Mouse (Mus musculus): Measurements from ENCODE around the gene Sbf2. TPM values are rescaled to one million over a fixed set of nuclear protein-coding genes. Genes with fewer than 3 reads are reported as not detected.
"Not testable (repeated sequence)": the region's sequence is repeated elsewhere in the genome, so short reads cannot be mapped to it uniquely, and the experiment has no call there.

The Sbf2 gene
- polyA plus RNA-seq, 1 experiment from 2014 or later: 30.8 TPM

DNA sequence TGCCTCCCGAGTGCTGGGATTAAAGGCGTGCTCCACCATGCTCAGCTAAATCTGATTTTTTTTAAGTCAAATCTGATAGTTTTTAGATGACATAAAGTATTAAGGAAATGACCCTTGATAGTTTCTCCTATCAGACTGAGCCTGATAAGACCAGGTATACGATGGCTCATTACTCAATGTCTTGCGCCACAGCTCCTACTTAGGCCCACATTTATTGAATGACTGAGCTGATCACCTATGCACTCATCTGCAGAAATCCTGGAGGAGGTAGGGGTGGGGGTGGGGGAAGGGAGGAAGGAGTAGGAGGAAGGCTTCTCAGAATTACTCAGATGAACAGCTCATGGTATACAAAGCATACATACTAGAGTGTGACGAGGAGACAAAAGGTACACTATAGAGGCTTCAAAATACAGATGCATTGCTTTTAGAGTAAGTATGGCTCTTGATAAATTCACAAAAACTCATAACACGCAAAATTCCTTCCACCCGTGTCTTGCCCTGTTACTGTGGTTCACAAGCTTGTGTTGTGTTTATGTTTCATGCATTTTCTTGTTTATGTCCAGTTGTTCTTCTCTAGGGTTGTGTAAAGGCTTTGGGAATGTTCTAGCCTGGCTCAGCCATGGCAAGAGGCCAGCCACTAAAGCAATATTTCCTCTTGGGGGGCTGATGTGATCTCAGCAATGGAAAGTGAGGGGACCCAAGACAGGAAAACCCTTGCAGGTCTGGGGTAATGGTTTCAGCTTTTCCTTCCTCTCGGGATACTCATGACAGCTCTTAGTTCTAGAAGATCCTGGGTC, 32.1 kb upstream of the Sbf2 start:
- peaks cover 24% of the 10 kb centered on the region for H3K4me1 ChIP-seq (replicated peaks)

DNA sequence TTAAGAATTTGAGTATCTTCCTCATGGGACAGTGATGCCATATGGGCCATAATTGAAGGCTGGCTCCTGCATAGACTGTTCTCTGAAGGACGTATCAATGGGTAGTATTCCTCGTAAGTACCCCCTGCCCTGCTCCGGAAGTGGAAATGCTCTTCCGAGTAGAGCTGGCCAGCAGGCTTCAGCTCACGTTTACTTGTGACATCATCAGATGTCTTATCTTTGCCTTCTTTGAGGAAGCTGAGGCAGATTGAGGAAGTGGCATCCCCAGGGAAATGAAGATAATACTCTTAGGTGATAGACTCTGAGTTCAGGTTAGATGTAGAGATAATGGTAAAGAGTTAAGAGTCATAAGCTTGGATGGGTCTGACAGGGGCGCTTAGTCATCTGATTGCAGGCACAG, 31.1 kb upstream of the Sbf2 start:
- Histone ChIP-seq H3K36me3 (no peaks in the 10 kb centered on the region), H3K9ac (no peak overlapping the region), H3K4me3 (no peak overlapping the region), H3K4me2 (no peak overlapping the region), H3K4me1 (replicated peaks) (peaks cover 27% of the 10 kb centered on the region), H3K9me3 (replicated peaks) (0 out of 2 replicates have a peak, but pooled peaks cover 8% of the 10 kb centered on the region), H3K27me3 (no peaks in the 10 kb centered on the region), H3K27ac (no peak overlapping the region)
- no peak for ATAC-seq (replicated peaks; ENCODE audit: insufficient number of reproducible peaks, insufficient read depth, low FRiP score, low read depth)
- WGBS: 68% methylated on average over 6 of the region's 6 CpGs

More for the DNA sequence above, 32.1 kb upstream of the Sbf2 start:
- H3K9me3 ChIP-seq (replicated peaks): 0 out of 2 replicates have a peak, but pooled peaks cover 8% of the 10 kb centered on the region
- 82% methylated on average over 8 of the region's 8 CpGs for WGBS
- H3K4me3 ChIP-seq: no peak overlapping the region
- H3K27me3 ChIP-seq: no peaks in the 10 kb centered on the region
- no peak overlapping the region for H3K4me2 ChIP-seq
- no peaks in the 10 kb centered on the region for H3K36me3 ChIP-seq
- no peak overlapping the region for H3K27ac ChIP-seq
- no peak overlapping the region for H3K9ac ChIP-seq
- no peak for ATAC-seq (replicated peaks; ENCODE audit: insufficient number of reproducible peaks, insufficient read depth, low FRiP score, low read depth)

DNA sequence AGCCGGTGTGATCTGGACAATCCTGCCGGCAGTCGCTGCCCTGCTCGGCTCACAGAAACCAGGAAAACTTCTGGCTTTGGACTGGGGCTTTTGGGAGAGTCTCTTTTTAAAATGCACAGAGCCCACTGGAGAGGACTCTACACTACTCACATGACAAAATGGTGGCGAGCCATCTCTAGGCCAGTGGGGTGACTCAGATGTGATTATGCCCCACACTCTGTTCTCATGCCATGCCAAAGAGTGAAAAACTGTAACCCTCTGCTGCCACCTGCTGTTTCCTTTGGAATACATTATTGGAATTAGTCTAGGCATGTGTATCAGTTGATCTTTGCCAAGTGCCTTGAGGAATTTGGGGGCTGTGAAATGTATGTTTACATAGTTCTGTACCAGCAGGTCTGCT, 30.6 kb upstream of the Sbf2 start:
- peaks cover 27% of the 10 kb centered on the region for H3K4me1 ChIP-seq (replicated peaks)

DNA sequence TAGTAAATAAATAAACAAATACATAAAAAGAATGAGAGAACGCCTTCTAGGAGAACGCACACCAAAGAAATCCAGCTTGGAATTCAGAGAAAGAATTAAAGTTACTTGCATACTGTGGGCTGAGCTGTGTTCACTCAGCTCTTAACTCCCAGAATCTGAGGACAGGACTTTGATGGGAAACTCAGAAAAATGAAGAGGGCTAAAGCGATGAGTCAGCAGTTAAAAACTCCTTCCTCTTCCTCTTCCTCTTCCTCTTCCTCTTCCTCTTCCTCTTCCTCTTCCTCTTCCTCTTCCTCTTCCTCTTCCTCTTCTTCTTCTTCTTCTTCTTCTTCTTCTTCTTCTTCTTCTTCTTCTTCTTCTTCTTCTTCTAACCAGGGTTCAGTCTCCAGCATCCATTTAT, 25.2 kb upstream of the Sbf2 start:
- 92% methylated on average over 3 of the region's 3 CpGs for WGBS
- H3K36me3 ChIP-seq; H3K9me3 ChIP-seq (replicated peaks); H3K9ac ChIP-seq; H3K4me3 ChIP-seq; H3K27ac ChIP-seq; ATAC-seq (replicated peaks; ENCODE audit: insufficient number of reproducible peaks, insufficient read depth, low FRiP score, low read depth); H3K4me2 ChIP-seq; H3K27me3 ChIP-seq: not testable (repeated sequence)
- peaks cover 23% of the 10 kb centered on the region for H3K4me1 ChIP-seq (replicated peaks)

More for the DNA sequence above, 30.6 kb upstream of the Sbf2 start:
- Histone ChIP-seq H3K9ac (no peak overlapping the region), H3K36me3 (no peaks in the 10 kb centered on the region), H3K9me3 (replicated peaks) (0 out of 2 replicates have a peak, but pooled peaks cover 8% of the 10 kb centered on the region), H3K4me3 (no peak overlapping the region), H3K27me3 (no peaks in the 10 kb centered on the region), H3K27ac (no peak overlapping the region), H3K4me2 (no peak overlapping the region)
- 69% methylated on average over 5 of the region's 5 CpGs for WGBS
- ATAC-seq (replicated peaks; ENCODE audit: insufficient number of reproducible peaks, insufficient read depth, low FRiP score, low read depth): no peak; the same call in 1 of the 2 replicates

DNA sequence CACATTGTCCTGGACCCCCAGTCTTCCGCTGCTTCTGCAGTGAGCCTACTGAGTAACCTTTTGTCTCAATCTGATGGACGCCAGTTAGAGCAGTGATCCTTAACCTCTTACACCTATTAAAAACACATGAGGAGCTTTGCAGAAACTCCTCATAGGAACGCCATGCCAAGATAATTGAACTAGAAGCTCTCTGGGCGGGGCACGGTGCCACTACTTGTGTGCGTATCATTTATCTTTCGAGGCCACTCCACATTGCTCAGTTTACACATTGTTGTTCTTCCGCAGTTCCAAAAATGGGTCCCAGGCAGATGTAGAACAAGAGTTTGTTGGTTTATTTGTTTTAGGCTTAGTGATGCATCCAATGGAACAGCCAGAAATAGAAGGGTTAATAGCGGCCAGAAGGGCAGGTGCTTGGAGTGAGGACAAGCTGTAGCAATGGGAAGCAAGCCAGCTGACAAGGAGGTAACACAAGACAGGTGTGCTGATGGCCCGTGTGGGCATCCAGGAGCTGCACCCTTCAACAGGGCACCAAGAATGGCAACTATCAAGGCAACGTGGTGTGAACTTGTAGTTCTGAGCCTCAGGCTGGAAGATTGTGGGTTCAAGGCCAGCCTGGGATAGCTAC, 24.7 kb upstream of the Sbf2 start:
- Histone ChIP-seq H3K4me1 (replicated peaks) (peaks cover 23% of the 10 kb centered on the region), H3K27ac (no peak overlapping the region), H3K27me3 (no peaks in the 10 kb centered on the region), H3K9ac (no peak overlapping the region), H3K36me3 (no peaks in the 10 kb centered on the region), H3K9me3 (replicated peaks) (no peaks in the 10 kb centered on the region), H3K4me2 (no peak overlapping the region), H3K4me3 (no peak overlapping the region)
- 77% methylated on average over 11 of the region's 11 CpGs for WGBS
- no peak for ATAC-seq (replicated peaks; ENCODE audit: insufficient number of reproducible peaks, insufficient read depth, low FRiP score, low read depth)

DNA sequence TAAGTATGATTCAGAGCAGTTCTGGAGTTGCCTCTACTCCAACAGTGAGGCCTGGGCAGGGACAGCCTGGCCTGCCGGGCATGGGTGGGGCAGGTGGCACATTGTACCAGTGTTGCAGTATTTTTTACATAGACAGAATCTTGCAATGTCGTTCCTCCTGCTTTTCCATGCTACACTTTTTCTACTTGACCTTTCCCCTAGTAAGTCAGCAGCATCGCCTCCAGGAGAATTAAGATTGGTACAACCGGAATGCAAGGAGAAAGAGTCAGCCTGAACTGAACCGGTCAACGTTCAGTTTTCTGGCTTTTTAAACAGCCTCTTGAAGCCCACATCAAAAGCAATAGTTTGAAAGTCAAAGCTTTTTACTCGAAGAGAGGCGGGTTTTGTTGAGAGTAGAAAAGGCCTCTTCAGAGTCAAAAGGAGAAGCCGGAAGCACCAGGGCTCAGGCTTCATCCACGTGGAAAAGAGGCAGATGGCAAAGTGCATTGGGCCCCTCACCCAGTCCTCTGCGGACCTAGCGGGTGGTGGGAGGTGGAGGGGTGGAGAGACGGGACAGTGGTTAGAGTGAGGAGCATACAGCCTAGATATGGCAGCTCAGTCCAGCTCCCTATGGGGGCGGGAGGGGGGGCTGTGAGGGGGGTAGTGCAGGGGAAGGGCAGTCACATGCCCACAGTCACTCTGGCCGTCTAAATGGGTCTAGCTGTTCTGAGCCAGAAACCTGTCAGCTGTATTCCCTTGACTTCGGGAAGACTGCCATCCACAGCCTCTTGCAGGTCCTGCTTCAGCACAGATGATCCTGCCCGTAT, 23.8 kb upstream of the Sbf2 start:
- H3K27ac ChIP-seq: no peak overlapping the region
- no peaks in the 10 kb centered on the region for H3K9me3 ChIP-seq (replicated peaks)
- peak overlapping the region; percentile 24; the same call in 1 of the 2 replicates for H3K4me2 ChIP-seq
- WGBS: 53% methylated on average over 17 of the region's 17 CpGs
- H3K27me3 ChIP-seq: no peaks in the 10 kb centered on the region
- H3K4me1 ChIP-seq (replicated peaks): peaks cover 19% of the 10 kb centered on the region
- no peak overlapping the region for H3K4me3 ChIP-seq
- peak; percentile 56; the same call in 1 of the 2 replicates for ATAC-seq (replicated peaks; ENCODE audit: insufficient number of reproducible peaks, insufficient read depth, low FRiP score, low read depth)
- H3K9ac ChIP-seq: no peak overlapping the region
- no peaks in the 10 kb centered on the region for H3K36me3 ChIP-seq

DNA sequence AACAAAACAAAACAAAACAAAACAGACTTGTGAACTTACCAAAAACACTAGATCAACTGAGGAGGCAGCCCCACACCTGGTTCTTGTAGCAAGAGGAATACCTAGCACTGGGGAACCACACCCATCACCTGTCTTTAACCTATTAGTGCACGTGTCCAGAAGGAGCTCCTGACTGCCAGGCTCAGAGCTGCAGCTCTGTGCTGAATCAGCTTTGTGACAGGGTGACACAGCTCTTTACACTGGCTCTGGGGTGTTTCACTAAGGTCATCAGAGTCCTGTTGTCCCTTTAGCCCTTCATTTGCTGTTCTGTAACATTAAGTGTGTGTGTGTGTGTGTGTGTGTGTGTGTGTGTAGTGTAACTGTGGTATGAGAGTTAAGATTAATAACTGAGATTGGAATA, 21.8 kb upstream of the Sbf2 start:
- H3K4me2 ChIP-seq: no peak overlapping the region
- H3K4me1 ChIP-seq (replicated peaks): peaks cover 21% of the 10 kb centered on the region
- no peak for ATAC-seq (replicated peaks; ENCODE audit: insufficient number of reproducible peaks, insufficient read depth, low FRiP score, low read depth)
- 0 out of 2 replicates have a peak, but pooled peaks cover 8% of the 10 kb centered on the region for H3K27me3 ChIP-seq
- H3K9ac ChIP-seq: no peak overlapping the region
- H3K9me3 ChIP-seq (replicated peaks): no peaks in the 10 kb centered on the region
- H3K36me3 ChIP-seq: no peaks in the 10 kb centered on the region
- no peak overlapping the region for H3K27ac ChIP-seq
- no peak overlapping the region for H3K4me3 ChIP-seq
- 53% methylated on average over 1 of the region's 1 CpGs for WGBS

DNA sequence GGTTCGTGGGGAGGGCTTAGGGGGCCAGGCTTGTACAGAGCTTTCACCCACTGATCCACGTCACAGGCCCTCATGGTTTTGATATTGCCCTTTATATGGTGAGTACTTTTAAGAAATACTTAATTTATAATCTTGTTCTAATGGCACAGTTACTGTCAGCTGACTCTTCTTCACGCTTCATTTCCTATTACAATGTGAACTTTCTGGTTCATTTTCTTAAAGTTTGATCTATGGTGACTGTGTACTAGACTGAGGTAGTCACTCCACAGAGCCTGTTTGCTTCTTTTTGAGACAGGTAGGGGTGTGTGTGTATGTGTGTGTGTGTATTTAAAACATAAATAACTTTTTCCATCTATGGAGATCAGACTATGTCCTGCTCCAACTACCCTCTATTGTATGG, 21.2 kb upstream of the Sbf2 start:
- Histone ChIP-seq H3K9me3 (replicated peaks) (no peaks in the 10 kb centered on the region), H3K27me3 (0 out of 2 replicates have a peak, but pooled peaks cover 8% of the 10 kb centered on the region), H3K4me2 (no peak overlapping the region), H3K9ac (no peak overlapping the region), H3K4me1 (replicated peaks) (peaks cover 21% of the 10 kb centered on the region), H3K27ac (no peak overlapping the region), H3K36me3 (no peaks in the 10 kb centered on the region), H3K4me3 (no peak overlapping the region)
- WGBS: 75% methylated on average over 3 of the region's 3 CpGs
- ATAC-seq (replicated peaks; ENCODE audit: insufficient number of reproducible peaks, insufficient read depth, low FRiP score, low read depth): no peak

DNA sequence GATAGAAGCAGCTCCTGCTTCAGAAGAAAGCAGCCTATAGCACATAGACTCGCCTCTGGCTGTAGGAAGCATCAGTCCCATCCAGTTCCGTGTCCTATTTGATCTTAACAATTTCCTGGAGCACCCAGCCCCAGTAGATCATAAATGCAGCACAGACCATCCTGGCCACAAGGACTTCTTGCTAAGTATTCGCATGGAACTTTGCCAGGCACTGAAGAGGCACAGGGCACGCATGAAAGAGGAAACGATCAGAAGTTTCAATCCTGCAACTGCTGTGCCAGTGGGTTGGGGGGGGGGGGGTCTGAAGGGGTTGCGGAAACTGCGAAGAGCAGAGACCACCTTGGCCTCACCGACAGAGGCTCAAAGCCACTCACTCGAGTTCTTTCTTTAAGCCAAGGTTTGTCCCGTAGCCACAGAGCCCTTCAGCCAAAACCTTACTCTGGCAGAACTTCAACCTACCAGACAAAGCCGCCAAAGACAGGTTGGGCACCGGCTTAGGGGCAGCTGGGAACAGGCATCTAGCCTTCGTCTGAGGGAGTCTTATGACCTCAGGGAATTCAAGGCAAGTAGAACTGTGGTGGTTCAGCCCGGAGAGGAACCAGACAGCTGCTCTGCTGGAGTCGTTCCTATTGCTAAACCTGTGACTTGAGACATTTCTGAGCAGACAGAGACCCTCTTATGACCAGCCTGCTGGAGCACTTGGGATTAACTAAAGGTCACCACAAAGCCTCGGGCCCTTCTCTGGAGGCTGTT, 16.6 kb upstream of the Sbf2 start:
- H3K4me1 ChIP-seq (replicated peaks): peaks cover 51% of the 10 kb centered on the region
- H3K36me3 ChIP-seq: no peaks in the 10 kb centered on the region
- no peak overlapping the region for H3K27ac ChIP-seq
- H3K4me2 ChIP-seq: no peak overlapping the region
- H3K27me3 ChIP-seq: peaks cover 17% of the 10 kb centered on the region; the same call in 1 of the 2 replicates
- H3K9ac ChIP-seq: no peak overlapping the region
- no peak for ATAC-seq (replicated peaks; ENCODE audit: insufficient number of reproducible peaks, insufficient read depth, low FRiP score, low read depth)
- no peak overlapping the region for H3K4me3 ChIP-seq
- WGBS: 66% methylated on average over 16 of the region's 16 CpGs
- no peaks in the 10 kb centered on the region for H3K9me3 ChIP-seq (replicated peaks)

DNA sequence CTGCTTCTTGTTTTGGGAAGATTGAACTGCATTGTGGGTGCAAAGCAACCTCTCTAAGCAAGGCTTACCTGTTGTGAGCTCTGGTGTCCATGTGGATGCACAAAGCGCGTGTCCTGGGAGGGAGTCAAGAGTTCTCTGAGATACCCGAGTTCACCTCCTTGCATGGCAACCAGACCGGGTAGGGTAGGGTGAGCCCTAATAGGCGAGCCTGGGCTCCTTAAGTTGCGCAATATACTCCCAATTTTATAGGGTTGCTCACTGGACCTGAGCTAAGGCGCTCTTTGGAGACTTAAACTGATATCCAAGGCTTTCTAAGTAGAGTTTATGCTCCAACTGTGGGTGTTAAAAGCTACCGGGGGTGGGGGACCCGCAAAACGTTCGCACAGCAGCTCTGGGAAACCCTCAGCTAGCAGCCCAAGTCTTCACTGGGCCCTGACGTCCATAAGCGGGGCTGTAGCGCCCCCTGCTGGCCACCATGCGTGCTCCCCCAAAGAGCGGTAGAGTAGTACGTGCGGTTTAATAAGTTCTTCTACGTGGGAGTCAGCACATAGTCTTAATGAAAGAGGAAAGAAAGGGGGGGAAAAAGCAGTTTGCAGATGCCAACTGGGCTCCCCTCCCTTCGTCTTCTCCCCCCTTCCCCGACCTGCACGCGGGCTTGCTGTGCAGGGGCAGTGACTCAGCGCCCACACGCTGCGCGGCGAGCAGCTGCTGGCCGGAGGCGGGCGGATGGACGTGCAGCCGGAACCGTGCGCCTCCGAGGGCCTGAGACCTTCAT, 15.4 kb upstream of the Sbf2 start:
- ATAC-seq (replicated peaks; ENCODE audit: insufficient number of reproducible peaks, insufficient read depth, low FRiP score, low read depth): peak; percentile 75

More for the DNA sequence above, 15.4 kb upstream of the Sbf2 start:
- WGBS: 2% methylated on average over 36 of the region's 36 CpGs
- Histone ChIP-seq H3K27ac (peak overlapping the region; percentile 54), H3K4me2 (peak overlapping the region; percentile 91), H3K4me3 (peak overlapping the region; percentile 62), H3K9ac (peak overlapping the region; percentile 69), H3K36me3 (no peaks in the 10 kb centered on the region), H3K4me1 (replicated peaks) (peaks cover 63% of the 10 kb centered on the region), H3K27me3 (peaks cover 20% of the 10 kb centered on the region; the same call in 1 of the 2 replicates), H3K9me3 (replicated peaks) (no peaks in the 10 kb centered on the region)

Data from heart, embryonic 15.5 days (tissue).